Mouse (Mus musculus): ENCODE measurements at regions not wholly inside any gene's neighbourhood (a gene's known extent, or its start where the extent isn't known, plus 50 kb on each side); places are given as distances from the start of the nearest gene placed in this dataset.

GRCm38 (mm10) chr15:96944741-96945140 lies 111.0 kb downstream of the Slc38a4 start:
- CTCF ChIA-PET, result no interaction called here

GRCm38 (mm10) chr15:96942651-96943050 lies 113.1 kb downstream of the Slc38a4 start:
- CTCF ChIA-PET, result no interaction called here

GRCm38 (mm10) chr15:96938406-96938805 lies 117.3 kb downstream of the Slc38a4 start:
- CTCF ChIA-PET, result interaction anchor here (1.0 kb wide), 1 partner anchor 10 kb away, joined by 3 read pairs; no protein-coding TSS in a partner anchor

DNA sequence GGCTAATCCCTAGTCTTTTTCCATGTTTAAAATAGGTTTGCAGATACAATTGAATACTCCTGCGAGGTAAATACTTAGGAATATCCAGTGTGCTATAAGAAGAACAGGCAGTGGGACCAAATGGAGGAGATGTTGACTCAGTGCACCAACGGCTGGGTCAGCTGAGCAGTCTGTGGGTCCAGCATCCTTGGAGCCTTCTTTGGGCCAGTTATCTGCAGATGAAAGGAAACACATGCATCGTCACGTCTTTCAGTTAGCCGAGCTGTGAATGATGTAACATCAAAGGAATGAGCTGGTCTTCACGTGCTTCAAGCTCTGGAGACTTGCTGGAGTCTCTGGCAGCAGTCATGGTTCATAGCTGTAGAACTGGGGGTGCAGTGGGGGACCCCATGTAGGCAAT lies 118.1 kb downstream of the Slc38a4 start:
- CTCF ChIA-PET, result interaction anchor here (1.0 kb wide), 1 partner anchor 11 kb away, joined by 3 read pairs; no protein-coding TSS in a partner anchor

GRCm38 (mm10) chr15:96936705-96937346 lies 118.9 kb downstream of the Slc38a4 start:
- CTCF ChIA-PET, result interaction anchor here (0.5 to 0.7 kb wide), 3 partner anchors 30 to 460 kb away, joined by 6 to 11 read pairs (median 7); no protein-coding TSS in a partner anchor

- CTCF ChIA-PET, result interaction anchor here (0.5 kb wide), 1 partner anchor 199 kb away, joined by 7 read pairs; no protein-coding TSS in a partner anchor
These were observed 119.5 kb downstream of the Slc38a4 start for GRCm38 (mm10) chr15:96936216-96936615.

DNA sequence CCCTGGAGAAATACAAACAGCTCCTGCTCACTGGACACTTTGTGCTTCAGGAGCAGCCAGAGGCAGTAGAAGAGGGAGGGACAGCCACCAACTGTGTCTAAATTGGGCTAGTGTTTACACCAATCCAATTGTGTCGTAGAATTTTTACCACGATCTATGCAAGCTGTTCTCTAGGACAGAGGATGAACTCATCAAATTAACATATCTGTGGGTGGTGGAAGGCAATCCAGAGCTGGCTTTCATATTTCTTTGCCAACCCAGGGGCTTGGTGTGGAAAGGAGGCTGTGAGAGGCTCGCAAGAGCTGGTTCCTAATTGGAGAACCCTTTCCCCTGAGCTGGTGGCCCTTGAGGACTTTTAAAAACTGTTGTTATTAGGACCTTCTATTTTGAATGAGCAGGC lies 122.3 kb downstream of the Slc38a4 start:
- CTCF ChIA-PET, result no interaction called here

DNA sequence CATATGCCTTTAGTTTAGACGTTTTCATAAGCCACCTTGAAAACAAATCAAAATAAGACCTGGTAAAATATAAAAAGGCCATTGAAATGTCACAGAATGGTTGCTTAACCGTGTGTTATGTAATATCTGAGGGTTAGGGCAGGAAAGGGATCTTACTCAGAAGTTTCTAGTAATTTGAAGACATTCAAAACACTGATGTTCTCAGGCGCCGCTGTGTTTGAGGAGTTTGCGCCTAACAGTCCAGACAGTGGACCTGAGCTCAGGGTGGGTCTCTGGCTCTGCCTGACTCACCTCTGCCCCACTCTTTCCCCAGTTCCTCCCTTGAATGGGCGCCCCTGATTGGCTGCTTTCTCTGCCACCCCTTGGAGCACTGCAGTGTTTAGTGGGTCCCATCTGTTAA lies 125.2 kb downstream of the Slc38a4 start:
- CTCF ChIA-PET, result interaction anchor here (0.8 kb wide), 1 partner anchor 1688 kb away, joined by 6 read pairs; no protein-coding TSS in a partner anchor

DNA sequence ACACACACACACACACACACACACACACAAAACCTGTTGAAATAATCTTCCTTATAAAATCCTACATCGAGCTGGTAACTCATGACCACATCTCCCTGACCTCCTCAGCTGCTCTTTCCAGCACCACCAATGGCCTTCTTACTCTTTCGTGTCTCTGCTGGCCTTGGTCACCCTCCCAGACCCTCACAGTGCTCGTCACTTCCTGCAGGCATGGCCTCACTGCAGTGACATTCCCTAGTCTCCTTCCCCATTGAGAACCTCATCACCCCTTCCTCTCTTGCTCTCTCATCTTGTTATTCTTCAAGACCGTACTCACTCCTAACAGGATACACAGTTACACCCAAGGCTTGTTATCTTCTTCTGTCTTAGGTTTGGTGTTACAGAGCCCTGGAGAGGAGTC lies 126.0 kb downstream of the Slc38a4 start:
- CTCF ChIA-PET, result no interaction called here

DNA sequence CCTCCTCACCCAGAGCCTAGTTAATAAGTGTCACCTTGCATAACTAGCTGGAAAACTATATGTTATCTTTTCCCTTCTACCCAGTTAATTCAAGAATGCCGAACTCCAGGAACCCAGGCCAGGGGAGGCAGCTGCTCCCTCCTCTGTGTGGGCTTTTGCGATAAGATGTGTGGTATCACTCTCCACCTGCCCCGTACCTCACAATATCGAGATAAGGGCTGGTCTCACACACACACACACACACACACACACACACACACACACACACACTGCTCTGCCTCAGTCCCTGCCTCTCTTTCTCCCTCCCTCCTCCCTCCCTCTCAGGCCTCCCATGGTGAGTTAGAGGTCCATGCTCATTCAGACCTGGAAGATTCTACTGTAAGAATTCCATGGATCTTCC lies 127.1 kb downstream of the Slc38a4 start:
- CTCF ChIA-PET, result no interaction called here

DNA sequence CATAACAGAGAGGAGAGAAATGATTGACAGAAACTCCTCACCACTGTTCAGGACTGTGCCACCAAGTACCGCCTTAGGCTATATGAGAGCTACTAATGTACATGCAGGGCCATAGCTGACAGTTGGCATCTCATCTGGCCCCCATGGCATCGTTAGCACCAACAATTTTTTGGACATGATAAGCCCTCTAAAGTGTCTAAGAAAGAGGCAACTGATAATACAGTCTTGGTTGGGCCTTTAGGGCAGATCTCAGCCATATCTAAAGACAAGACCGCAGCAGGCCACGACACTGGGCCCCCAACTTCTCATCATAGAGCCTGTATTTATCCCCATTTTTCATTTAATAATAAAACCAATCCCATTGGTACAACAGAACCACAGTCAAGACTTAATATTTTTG lies 128.1 kb downstream of the Slc38a4 start:
- CTCF ChIA-PET, result no interaction called here

GRCm38 (mm10) chr15:96926660-96927059 lies 129.1 kb downstream of the Slc38a4 start:
- CTCF ChIA-PET, result no interaction called here

DNA sequence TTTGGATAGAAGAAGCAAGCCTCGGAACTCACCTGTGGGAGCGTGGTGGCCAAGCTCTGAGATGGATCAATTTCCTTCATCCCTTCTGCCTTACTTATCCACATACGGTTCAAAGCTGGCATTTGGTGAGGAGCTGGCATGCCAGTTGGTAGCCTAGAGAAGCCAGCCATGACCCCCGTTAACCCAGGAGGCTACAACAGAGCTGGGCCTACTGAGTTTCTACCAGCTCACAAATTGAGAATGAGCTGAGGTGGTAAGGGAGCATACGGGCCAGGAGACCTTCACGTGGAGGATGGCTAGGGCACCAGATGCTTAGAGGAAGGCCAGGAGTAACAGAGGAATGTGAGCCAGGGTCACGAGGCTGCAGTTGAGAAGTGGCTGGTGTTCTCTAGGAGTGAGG lies 139.2 kb downstream of the Slc38a4 start:
- CTCF ChIA-PET, result no interaction called here

DNA sequence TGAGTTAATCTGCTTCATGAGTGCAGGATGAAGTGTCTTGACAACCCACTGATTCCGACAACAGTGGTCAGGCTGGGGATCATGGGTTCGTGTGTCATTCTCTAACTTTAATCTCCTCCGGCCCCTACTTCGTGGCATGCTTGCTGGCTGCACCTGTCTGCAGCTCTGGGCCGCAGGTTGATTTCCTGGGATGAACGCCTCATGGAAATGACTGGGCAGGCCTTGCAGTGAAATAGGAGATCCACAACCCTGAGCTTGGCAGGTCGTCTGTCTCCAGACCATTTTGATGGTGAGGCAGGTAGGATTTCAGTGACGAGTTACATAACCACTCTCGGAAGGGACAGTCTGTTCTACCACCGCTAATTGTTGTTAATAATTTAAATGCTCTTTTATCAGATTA lies 140.2 kb downstream of the Slc38a4 start:
- CTCF ChIA-PET, result no interaction called here

GRCm38 (mm10) chr15:96914988-96915387 lies 140.8 kb downstream of the Slc38a4 start:
- CTCF ChIA-PET, result no interaction called here

GRCm38 (mm10) chr15:96905520-96905919 lies 150.2 kb downstream of the Slc38a4 start:
- CTCF ChIA-PET, result no interaction called here

DNA sequence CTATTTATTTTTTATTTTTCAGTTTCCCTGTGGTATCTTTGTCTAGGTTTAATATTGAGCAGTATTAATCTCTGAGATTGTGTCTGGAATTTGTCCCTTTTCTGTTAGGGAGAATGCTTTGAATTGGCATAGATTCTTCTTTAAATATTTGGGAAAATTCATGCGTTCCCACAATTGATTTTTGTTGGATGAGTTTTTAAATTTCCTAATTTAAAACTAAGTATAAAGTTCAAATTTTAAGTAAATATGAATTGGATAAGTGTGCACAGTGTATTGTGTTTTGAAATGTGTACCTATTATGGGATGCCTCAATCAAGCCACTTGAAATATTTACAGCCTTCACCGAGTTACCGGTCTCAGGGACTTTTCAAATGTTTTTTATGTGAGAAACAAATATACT lies 152.3 kb downstream of the Slc38a4 start:
- CTCF ChIA-PET, result no interaction called here

- CTCF ChIA-PET, result no interaction called here
These were observed 153.0 kb downstream of the Slc38a4 start for GRCm38 (mm10) chr15:96902781-96903180.

GRCm38 (mm10) chr15:96901616-96902015 lies 154.1 kb downstream of the Slc38a4 start:
- CTCF ChIA-PET, result no interaction called here

GRCm38 (mm10) chr15:96898285-96898684 lies 157.5 kb downstream of the Slc38a4 start:
- CTCF ChIA-PET, result no interaction called here

- CTCF ChIA-PET, result no interaction called here
These were observed 170.9 kb downstream of the Slc38a4 start for GRCm38 (mm10) chr15:96884901-96885300.

DNA sequence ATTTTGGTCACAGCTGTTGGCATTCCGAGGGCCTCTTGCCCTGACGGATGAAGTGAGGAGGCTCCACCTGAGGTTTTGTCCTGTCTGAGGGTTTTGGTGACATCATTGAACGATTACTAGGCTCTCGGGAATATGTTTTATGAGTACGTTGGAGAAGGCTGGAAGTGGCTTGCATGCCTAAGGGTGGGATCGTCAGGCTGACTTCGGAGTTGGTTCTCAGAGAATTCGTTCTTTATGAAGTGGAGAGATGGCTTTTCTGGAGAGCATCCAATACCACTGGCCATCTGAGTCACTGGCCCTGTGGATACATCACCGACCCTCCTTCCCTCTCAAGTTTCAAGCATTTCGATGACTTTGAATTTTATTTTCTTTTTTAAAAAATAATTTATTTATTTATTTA lies 172.0 kb downstream of the Slc38a4 start:
- CTCF ChIA-PET, result interaction anchor here (0.8 kb wide), 1 partner anchor 23 kb away, joined by 3 read pairs; no protein-coding TSS in a partner anchor

- CTCF ChIA-PET, result no interaction called here
These were observed 173.5 kb downstream of the Slc38a4 start for GRCm38 (mm10) chr15:96882211-96882610.
